Mouse (Mus musculus) right cerebral cortex, adult 18-20 months (tissue): Measurements from ENCODE around the gene Meis2.

ENCODE experiments used
- DNase-seq: peaks from one replicate; pipeline ENCODE4 v3.0.0; 2022; ENCODE audit warnings: mixed read lengths

Meis2 gene

GRCm38 (mm10) chr2:116065570-116066005, at the start of gene Meis2:
Gene Meis2, minus strand, starts transcription at chr2:116065839.
- DNase-seq = peak; percentile 86

GRCm38 (mm10) chr2:116106194-116106593, 40.6 kb upstream of the Meis2 start:
- peak; percentile 9 for DNase-seq

- no peak for DNase-seq
Observed at GRCm38 (mm10) chr2:116105179-116105578, 39.5 kb upstream of the Meis2 start.

GRCm38 (mm10) chr2:116103411-116103996, 37.9 kb upstream of the Meis2 start:
- DNase-seq = no peak

GRCm38 (mm10) chr2:116101221-116101620, 35.6 kb upstream of the Meis2 start:
- no peak for DNase-seq

GRCm38 (mm10) chr2:116080961-116081360, 15.3 kb upstream of the Meis2 start:
- DNase-seq = no peak

- no peak for DNase-seq
Observed at GRCm38 (mm10) chr2:116078841-116079240, 13.2 kb upstream of the Meis2 start.

- DNase-seq = no peak
Observed at GRCm38 (mm10) chr2:116077716-116078115, 12.1 kb upstream of the Meis2 start.

GRCm38 (mm10) chr2:116076752-116077480, 11.3 kb upstream of the Meis2 start:
- DNase-seq = no peak

GRCm38 (mm10) chr2:116075902-116076301, 10.3 kb upstream of the Meis2 start:
- DNase-seq = no peak

- no peak for DNase-seq
Observed at GRCm38 (mm10) chr2:116075477-116075876, 9.8 kb upstream of the Meis2 start.

GRCm38 (mm10) chr2:116074726-116075440, 9.2 kb upstream of the Meis2 start:
- no peak for DNase-seq

GRCm38 (mm10) chr2:116074061-116074460, 8.4 kb upstream of the Meis2 start:
- DNase-seq = no peak

- no peak for DNase-seq
Observed at GRCm38 (mm10) chr2:116073311-116073904, 7.8 kb upstream of the Meis2 start.

- no peak for DNase-seq
Observed at GRCm38 (mm10) chr2:116072706-116073105, 7.1 kb upstream of the Meis2 start.

GRCm38 (mm10) chr2:116072321-116072640, 6.6 kb upstream of the Meis2 start:
- DNase-seq = no peak

- no peak for DNase-seq
Observed at GRCm38 (mm10) chr2:116071571-116072320, 6.1 kb upstream of the Meis2 start.

- no peak for DNase-seq
Observed at GRCm38 (mm10) chr2:116070614-116071425, 5.2 kb upstream of the Meis2 start.

GRCm38 (mm10) chr2:116069451-116070225, 4.0 kb upstream of the Meis2 start:
- no peak for DNase-seq

GRCm38 (mm10) chr2:116068901-116069300, 3.3 kb upstream of the Meis2 start:
- no peak for DNase-seq

GRCm38 (mm10) chr2:116068461-116068860, 2.8 kb upstream of the Meis2 start:
- DNase-seq = no peak
